Mouse (Mus musculus): ENCODE measurements around the gene Ing2.

Ing2 gene
- long read RNA-seq, experiment 1, transcript Ing2-201 (2 exons, 2,812 nt): major isoform, 10 of 11 reads
- long read RNA-seq, experiment 1, partial matches to known transcripts: 0 of 11 reads
- long read RNA-seq, experiment 1, other reads (novel, unspliced or antisense): 1 of 11 reads
- long read RNA-seq, experiment 2, transcript Ing2-201 (2 exons, 2,812 nt): major isoform, 6 of 8 reads
- long read RNA-seq, experiment 2, partial matches to known transcripts: 2 of 8 reads
- long read RNA-seq, experiment 2, other reads (novel, unspliced or antisense): 0 of 8 reads

DNA sequence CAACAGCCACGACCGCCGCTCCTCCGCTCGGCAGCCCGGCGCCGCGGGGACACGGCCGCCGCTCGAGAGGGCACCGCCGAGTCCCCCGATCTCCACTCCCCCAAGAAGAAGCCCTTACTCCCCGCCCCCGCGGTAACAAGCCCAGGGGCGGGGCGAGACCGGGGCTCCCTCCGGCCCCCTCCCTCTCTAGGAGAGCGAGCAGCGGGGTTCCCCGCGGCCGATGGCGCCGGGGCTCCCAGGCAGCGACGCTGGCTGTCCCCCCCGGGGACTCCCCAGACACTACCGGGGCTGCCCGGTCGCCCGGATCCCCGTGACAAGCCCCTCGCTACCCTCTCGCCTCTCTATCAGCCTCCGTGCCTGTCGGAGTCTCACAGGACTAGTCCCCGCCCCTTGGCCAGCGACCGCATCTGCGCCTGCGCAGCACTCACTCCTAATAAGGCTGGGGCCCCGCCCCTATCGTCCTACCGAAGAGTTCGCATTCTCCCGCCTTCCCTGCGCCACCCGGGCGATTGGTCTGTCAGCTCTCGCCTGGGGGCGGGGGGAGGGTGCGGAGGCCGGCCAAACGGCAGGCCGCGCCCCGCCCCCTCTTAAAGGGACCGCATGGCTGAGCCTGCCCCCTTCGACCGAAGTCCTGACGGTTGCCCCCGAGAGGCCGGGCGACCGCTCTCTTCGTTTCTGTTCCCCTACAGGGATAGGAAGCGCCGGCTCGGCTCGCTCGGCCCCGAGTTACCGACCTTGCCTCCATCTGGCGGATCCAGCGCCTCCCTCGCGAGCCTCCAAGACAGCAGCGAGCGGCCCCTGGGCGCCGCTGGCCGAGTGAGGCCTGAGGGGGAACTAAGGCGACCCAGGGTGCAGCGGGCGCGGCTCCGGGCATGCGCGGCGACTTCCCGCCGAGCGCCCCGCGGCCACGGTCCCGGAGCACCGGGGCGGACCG lies at the start of gene Ing2:
Ing2 (minus strand) TSS at position 780 of the 934 bp plus-strand sequence.
- intact Hi-C loops (cut with DNase I): loop anchor here (2.0 kb wide), 1 partner anchor 36 kb away; no protein-coding TSS in a partner anchor

DNA sequence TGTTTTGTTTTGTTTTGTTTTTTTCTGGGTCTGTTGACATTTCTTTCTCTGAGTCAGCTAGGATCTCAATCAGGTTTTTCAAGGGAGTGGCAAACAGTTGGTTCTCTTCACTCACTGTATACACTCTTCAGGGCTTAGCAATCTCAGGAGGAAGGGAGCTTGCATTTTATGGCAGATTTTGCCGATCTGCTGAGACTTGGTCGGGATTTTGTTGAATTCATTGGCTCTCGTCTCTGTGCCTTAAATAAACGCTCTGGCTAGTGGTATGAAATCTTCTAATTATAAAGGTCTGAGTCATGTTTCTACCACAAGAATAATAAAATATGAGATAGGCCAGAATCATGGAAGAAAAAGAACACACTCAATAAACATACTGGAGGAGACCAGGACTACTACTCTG lies 46.3 kb upstream of the Ing2 start:
- intact Hi-C loops (cut with DNase I): no loop called here

DNA sequence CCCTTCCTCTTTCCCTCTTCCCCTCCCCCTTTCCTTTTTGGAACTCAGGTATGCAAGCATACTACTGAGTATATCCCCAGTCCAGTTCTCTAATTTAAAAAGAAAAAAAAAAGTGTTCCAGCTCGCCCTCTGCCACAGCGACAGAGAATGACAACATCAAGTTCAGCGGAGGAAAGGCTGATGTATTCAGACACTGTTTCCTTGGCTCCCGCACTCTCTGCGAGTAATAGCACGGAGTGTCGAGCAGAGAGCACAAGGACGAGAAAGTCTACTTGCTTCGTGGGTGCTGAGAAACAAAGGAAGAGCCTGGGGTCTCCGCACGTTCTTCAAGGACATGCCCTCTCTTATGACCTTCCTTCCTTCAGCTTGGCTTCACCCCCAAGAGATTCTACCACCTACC lies 43.3 kb upstream of the Ing2 start:
- intact Hi-C loops (cut with DNase I): no loop called here

DNA sequence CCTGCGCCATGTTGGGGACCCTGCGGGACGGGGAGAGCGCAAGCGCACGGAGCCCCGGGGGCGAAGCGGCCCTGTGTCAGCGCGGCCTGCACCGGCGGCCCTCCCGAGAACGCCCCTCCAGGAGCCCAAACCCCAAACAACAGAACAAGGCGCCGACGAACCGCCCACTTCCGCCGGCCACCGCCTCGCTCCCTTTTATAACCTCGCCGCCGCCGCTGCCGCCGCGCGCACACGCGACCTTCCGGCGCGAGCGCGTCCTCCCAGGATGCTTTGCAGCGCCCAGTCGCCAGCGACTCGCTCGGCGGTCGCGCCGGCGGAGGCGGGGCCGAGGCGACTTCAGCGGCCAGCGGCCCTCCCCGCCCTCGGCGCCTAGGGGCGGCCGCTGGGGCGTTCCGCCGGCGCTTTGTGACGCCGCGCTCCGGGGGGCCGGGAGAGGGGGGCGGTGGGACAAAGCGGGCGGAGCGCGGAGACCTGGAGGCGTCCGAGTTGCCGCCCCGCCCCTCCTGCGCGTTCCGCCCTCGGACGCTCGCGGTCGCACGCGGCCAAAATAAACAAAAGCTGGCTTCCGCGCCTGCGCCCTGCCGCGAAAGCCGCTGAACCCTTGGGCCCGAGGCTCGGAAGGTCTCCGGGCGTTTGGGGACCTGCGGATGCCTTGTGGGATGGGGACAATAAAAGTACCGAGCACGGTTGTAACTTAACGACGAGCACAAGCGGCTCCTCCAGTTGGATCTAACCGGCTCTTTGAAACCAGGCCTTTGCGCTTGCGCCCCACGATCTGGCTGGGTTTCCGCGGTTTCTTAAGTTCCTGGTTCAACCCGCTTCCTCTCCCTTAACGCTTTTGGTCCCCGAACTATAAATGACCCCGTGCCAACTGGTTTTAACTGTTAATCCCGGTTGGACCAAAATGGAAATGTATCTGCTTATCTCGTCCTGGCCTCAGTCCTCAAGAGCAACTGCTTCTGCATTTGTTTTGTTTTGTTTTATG lies 38.7 kb upstream of the Ing2 start, which contains the start of gene Cdkn2aip:
Cdkn2aip (minus strand) TSS at position 172 of the 985 bp plus-strand sequence.
- intact Hi-C loops (cut with DNase I): no loop called here

DNA sequence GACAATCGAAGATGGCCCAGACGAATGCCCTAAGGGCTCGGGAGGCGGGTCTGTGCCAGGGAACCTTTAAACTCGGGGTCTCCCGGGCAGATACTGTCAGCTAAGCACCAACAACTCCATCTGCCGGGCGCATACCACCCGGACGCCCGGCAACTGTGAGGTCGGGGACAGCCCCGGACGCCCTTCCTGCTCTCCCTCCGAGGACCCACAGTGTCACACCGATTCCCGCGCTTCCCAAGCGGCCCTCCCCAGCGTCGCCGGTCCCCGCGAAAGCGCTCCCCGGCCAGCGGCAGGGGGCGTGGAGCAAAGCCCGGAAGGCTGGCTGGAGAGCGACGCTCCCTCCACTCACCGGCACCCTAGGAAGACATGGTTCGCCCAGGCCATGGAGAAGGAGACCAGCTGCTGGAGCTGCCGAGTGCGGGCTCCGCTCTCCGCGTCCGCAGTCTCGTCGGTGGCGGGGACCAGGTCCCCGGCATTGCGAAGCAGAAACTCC lies 37.9 kb upstream of the Ing2 start:
- intact Hi-C loops (cut with DNase I): no loop called here

DNA sequence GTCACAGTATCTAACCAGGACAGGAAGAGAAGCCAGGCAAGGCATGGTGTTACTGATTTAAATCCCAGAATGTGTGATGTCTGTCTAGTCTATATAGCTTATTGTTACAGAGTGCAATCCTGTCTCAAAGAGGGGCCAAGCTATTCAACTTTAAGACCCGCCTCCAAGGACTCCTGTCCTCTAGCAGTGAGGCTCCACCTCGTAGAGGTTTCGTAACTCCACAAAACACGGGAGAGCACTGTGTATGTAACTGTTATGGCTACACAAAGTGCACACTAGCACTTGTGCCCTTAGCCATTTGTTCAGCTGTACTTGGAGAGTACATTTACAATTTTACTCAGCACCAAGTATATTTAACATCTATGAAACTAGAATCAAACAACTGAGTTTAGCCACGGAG lies 32.8 kb upstream of the Ing2 start:
- intact Hi-C loops (cut with DNase I): no loop called here

DNA sequence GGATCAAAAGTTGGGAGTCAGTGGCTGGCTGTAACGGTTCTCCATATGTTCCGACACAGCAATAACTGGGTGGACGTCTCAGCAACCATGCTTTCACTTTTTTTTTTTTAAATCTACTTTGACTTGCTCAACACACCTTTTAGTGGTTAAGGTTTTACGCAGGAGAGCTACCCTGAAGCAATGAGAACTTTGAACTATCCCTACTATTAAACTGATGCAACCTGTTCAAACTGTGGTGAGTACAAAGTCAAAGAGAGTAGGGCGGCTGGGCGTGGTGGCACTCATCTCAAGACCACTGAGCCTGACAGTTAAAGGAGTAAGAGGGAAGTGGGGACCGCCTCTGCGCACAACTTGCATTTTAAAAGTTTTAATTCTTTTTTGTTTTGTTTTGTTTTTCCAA lies 31.4 kb upstream of the Ing2 start:
- intact Hi-C loops (cut with DNase I): no loop called here

DNA sequence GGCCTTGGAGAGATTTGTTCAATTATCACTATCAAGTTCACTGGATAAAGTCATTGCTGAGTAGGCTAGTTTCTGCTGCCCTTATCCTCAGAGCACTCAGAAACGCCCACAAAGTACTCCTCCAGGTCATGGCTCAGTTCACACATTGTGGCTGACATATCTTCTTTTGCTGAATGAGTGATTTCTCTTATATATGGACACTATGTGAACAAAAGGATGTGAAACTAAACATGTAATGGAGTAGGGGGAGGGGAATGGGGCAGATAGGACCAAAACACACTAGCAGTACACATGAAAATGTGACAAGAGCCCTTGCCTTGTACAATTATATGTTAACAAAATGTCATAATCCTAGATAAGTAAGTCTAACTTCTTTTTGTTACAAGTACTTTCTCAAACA lies 27.0 kb upstream of the Ing2 start:
- intact Hi-C loops (cut with DNase I): no loop called here

DNA sequence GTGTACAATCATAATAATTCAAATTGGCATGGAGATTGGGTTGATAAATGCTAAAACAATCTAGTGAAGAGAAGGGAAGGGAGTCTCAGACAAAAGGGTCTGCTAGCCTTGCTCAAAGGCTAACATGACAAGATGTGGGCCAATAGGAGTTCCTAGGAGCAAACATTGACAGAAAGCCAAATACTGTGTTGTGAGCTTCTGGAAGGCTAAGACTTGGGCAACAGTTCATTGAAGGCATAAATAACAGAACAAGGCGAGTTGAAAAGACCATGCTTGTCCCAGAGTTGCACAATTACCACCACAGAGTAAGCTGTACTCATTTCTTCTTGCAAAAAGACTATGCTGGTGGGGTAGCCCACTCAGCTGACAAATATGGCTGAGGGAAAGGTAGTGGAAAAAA lies 22.3 kb upstream of the Ing2 start:
- intact Hi-C loops (cut with DNase I): no loop called here

DNA sequence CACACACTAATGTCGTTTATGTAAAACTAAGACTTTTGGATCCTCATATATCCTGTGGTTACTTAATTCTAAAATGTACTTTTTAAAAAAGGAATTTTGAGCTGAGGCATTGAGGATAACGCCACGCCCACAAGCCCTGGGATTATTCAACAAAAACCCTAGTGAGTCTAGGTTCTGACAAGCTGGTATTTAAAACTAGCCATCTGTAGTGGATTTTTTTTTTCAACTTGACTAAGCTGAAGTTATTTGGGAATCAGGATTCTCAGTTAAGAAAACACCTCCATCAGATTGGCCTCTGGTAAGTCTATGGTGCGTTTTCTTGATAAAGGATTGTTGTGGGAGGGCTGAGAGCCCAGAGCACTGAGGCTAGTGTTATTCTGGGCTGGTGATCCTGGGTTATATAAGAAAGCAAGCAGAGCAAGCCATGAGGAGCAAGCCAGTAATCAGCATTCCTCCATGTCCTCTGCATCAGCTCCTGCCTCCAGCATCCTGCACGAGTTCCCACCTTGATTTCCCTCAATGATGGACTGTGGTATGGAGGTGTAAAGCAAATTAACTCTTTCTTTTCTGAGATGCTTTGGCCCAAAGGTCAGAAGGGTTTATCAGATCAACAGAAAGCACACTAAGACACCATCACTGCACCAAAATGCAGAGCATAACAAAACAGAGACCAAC lies 20.2 kb upstream of the Ing2 start:
- intact Hi-C loops (cut with DNase I): no loop called here

DNA sequence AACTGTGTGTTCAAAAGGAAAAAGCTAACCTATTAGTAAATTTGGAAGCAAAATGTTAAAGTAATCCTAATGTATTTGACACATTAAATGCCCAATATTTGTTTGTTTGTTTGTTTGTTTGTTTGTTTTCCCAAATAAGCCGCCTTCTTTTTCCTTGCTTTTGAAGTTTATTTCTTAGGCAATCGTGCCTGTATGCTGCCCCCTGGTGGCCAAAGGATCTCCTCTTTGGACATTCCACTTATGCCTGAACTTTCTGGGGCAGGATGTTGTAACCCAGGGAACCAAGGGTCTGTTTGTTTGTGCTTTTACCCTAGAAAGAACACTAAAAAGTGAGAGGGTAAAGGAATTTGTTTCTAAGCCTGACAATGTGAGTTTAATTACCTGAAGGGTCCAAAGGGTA lies 17.8 kb upstream of the Ing2 start:
- intact Hi-C loops (cut with DNase I): loop anchor here (5.0 kb wide), 1 partner anchor 141 kb away; no protein-coding TSS in a partner anchor

DNA sequence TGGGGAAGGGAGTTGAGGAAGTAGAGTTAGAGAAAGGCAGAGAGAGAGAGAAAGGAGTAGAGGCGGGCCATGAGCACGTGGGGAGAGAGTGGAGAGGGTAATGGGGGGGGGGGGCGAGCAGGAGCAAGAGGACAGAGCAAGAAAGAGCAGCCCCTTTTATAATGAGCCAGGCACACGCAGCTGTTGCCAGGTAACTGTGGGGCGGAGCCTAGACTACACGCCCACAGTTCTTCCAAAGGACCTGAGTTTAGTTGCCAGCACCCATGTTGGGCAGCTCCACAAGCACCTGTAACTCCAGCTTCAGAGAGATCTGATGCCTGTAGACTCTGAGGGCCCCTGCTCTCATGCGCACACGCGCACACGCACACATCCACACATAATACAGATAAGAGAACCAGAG lies 16.5 kb upstream of the Ing2 start:
- intact Hi-C loops (cut with DNase I): loop anchor here (5.0 kb wide), 1 partner anchor 140 kb away; no protein-coding TSS in a partner anchor

DNA sequence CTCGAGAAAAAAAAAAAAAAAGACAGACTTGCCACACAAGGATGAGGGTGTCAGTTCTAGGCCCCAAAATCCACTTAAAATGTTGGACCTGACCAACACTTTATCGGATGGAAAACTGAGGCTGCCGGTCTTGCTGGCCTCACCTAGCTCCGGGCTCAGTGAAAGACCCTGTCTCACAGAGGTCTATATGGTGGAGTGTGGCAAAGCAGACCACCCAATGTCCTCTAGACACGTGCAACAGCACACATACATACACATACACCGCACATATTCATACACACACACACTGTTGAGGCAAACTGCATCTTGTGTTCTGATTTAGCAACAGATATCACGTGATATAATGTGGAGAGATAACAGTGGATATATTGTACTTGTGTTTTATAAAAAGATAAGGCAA lies 15.9 kb upstream of the Ing2 start:
- intact Hi-C loops (cut with DNase I): loop anchor here (5.0 kb wide), 1 partner anchor 139 kb away; no protein-coding TSS in a partner anchor

DNA sequence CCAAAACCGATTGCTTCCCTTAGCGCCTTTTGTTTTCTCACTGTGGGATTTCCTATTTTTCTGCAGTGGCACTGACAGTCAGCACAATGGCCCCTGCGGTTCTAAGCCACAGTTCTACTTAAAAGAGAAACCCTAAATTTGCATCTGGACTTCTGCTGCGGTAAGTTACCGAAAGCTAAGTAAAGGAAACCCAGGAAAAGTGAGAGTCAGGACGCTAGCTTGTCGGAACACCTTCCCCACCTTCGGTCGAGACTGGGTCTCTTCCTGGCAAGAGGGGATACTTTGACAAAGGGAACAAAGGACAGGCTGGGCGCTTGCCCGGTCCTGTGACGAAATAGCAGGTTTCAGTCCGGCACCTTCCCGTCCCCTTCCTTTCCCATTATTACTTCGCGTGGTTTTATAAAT lies 15.3 kb upstream of the Ing2 start:
- intact Hi-C loops (cut with DNase I): loop anchor here (5.0 kb wide), 1 partner anchor 138 kb away; no protein-coding TSS in a partner anchor

DNA sequence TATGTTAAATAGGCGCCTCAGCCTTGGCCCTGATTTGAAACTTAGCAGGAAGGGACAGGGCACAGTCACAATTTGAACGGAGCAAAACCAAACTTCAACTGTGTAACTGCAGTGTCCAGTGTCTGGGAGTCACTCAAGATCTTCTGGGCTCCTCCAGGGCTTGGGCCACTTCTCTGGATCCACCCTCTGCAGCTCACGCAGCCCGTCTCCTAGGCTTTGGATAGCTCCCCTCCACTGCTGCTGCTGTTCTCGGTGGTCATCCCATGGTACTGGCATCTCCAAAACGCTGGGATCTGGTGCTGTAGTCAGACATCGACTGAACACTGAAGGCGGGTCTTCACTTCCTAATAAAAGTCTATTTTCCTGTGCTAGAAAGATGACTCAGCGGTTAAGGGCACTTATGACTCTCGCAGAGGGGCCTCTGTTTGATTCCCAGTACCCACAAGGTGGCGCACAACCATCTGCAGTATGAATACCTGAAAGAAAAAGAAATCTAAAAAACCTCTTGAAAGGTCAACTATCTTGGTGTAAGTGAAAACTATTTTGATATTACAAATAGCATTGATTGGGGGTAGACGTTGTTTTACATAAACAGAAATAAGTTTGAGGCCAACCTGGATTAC lies 14.5 kb upstream of the Ing2 start:
- intact Hi-C loops (cut with DNase I): loop anchor here (5.0 kb wide), 1 partner anchor 138 kb away; no protein-coding TSS in a partner anchor

DNA sequence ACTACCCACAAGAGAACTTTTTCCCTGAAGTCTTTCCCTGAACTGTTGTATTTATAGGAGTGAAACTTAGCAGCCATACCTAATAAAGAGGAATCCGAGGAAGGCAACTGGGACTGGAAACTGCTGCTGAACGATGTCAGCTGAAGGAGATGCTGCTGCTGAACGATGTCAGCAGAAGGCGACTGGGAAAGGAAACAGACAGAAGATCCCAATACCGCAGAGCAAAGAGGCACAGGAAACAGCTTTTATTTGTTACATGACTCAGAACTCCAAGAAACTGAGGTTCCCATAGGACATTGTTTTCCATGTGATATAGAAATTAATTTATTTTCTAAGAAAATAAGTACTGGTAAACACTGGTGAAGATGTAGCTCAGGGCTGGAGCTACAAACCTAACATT lies 9.1 kb upstream of the Ing2 start:
- intact Hi-C loops (cut with DNase I): no loop called here

DNA sequence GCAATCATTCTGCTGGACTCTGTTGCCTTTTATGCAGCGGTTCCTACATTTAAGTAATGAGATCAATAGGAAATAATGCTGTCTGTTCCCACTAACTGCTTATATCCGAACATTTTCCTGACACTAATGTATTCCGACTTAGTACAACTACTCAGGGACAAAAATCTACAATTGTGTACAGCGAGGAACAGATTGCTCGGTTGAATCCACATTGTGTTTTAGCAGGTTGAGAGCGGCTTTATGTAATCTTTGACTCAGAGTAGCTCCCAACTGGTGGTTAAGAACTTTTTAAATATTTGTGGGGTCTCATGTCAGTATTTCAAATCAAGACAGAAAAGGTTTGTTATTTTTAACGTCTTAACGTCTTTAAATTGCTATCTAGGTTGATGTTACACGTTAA lies 8.6 kb upstream of the Ing2 start:
- intact Hi-C loops (cut with DNase I): no loop called here

DNA sequence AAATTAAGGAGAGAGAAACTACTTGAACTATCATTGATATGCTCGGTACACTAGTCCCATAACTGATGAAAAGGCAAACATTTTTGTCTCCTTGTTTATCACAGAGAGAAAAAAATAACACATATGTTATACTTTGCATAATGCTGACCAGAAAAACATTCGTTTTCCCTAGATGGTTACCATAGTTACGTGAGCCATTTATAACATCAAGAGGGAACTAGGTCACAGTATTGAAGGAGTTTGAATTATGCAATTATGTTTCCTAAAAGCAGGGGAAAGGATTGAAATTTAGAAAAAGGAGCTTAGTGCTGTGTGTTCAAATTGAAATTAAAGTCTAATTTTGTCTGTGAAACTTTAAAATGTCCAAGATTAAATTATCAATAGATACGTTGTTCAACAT lies 5.0 kb upstream of the Ing2 start:
- intact Hi-C loops (cut with DNase I): no loop called here

DNA sequence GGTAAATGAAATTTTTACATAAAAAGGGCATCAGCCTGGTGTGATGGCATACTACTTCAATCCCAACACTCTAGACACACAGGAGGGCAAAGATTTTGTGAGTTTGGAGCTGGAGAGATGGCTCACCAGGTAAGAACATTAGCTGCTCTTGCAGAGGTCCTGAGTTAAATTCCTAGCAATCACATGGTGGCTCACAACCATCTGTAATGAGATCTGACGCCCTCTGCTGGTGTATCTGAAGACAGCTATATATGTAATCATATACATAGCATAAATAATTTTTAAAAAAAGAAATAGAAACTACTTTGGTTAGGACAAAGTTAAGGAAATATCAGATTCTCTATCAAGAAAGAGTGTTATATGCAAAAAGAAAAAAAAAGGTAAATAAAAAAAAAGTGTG lies 4.2 kb upstream of the Ing2 start:
- intact Hi-C loops (cut with DNase I): no loop called here

DNA sequence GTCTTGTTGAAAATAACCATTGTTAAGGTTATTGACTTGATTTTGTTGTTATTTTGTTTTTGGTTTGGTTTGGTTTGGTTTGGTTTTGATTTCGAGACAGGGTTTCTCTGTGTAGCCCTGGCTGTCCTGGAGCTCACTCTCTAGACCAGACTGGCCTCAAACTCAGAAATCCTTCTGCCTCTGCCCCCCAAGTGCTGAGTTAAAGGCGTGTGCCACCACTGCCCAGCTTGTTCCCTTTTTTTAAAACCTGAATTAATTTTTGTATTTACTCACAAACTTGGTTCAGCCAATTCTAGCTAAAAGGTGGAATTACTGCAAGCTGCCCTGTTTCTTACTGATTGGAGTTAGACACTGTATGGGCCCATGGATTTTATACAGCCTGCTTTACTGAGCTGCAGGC lies 1.3 kb upstream of the Ing2 start:
- intact Hi-C loops (cut with DNase I): no loop called here
